In the genomic region with DNA sequence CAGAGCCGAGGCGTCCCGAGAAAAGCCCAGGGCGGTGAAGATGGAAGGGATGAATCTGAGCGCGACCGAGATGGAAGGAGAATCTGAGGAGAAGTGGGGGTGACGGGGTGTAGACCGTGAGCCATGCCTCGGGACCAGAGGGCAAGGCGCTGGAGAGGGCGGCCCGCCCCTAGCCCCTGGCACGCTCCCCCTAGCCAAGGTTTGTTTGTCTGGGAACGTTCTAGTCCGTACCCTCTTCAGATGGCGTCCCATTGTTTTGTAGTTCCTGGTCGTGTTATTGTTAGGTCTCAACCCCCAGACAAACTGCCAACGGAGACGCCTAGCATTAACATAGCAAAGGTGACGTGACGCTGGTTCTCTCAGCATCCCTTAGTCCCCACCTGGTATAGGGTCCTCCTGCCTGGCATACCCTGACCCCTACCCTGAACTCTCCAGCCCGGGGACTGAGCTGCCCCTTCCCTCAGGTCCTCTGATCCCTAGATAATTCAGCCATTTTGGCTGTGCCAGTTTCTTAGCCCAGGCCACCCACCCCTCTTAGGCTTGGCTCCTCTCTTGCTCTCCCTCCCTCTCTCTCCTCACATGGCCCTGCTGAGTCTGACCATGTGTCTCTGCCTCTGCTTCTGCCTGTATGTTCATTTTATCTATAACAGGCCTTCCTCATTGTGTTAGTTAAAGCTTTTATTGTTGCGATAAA, we compare ENCODE assay signal across 8 mouse cellular contexts. TPM values are rescaled to one million over a fixed set of nuclear protein-coding genes. Genes with fewer than 3 reads are reported as not detected.
DNase-seq lines count a peak whose midpoint lies in the region; ATAC-seq and TF ChIP-seq lines count a peak whose summit lies in the region.

No protein-coding gene starts in this region.

- TF ChIP-seq POLR2A in embryonic fibroblast, embryonic 13.5 days (IDR thresholded peaks at IDR 0.05; ENCODE audit: low read depth, low read length), result peak; percentile 61

- TF ChIP-seq CTCF in embryonic fibroblast, embryonic 13.5 days (IDR thresholded peaks at IDR 0.05; ENCODE audit: borderline replicate concordance, insufficient read depth, low read length), result no peak
- no peak for TF ChIP-seq CTCF in intestine, postnatal 0 days (IDR thresholded peaks at IDR 0.05; ENCODE audit: low read depth)

- peak overlapping the region; percentile 85 for H3K4me3 ChIP-seq in heart, embryonic 13.5 days
- H3K4me3 ChIP-seq in ES-E14 (ENCODE audit: insufficient read depth in 1 of 2, low read depth in 1 of 2, low read length in 2 of 2, poor library complexity in 1 of 2, severe bottlenecking in 1 of 2), result peak overlapping the region; percentile 82 to 91
- H3K4me3 ChIP-seq in embryonic fibroblast, embryonic 13.5 days (ENCODE audit: insufficient read depth, low read length), result peak overlapping the region; percentile 69
- peak overlapping the region; percentile 80 for H3K4me3 ChIP-seq in intestine, postnatal 0 days (ENCODE audit: low read depth, low read length)
- H3K4me3 ChIP-seq in liver, embryonic 16.5 days (ENCODE audit: low read depth, low read length), result peak overlapping the region; percentile 59

- no peak for DNase-seq in heart, postnatal 14 days
- DNase-seq in ES-E14 (ENCODE audit: low read depth, low spot score), result peak; percentile 25
- DNase-seq in right cerebral cortex, postnatal 10 days (ENCODE audit: low spot score in 2 of 2), result peak; percentile 57 to 77

- peak overlapping the region; percentile 97 for H3K9ac ChIP-seq in heart, embryonic 13.5 days
- H3K9ac ChIP-seq in ES-E14 (ENCODE audit: insufficient read depth, low read depth, low read length, poor library complexity, severe bottlenecking), result peak overlapping the region; percentile 69
- H3K9ac ChIP-seq in intestine, postnatal 0 days (ENCODE audit: low read depth, low read length), result peak overlapping the region; percentile 75
- peak overlapping the region; percentile 28 for H3K9ac ChIP-seq in liver, embryonic 16.5 days (ENCODE audit: low read depth, low read length)

- peaks cover 5% of the 10 kb centered on the region; the same call in 1 of the 2 replicates for H3K27me3 ChIP-seq in heart, embryonic 13.5 days (replicated peaks)
- H3K27me3 ChIP-seq in intestine, postnatal 0 days (replicated peaks; ENCODE audit: control insufficient read depth, insufficient read depth, low read length), result no peaks in the 10 kb centered on the region
- H3K27me3 ChIP-seq in liver, embryonic 16.5 days (ENCODE audit: control insufficient read depth, insufficient read depth, low read depth, low read length), result peaks cover 32% of the 10 kb centered on the region

- no peaks in the 10 kb centered on the region for H3K9me3 ChIP-seq in heart, embryonic 13.5 days
- no peaks in the 10 kb centered on the region for H3K9me3 ChIP-seq in ES-E14 (ENCODE audit: control insufficient read depth, insufficient read depth, low read depth, low read length)
- no peaks in the 10 kb centered on the region for H3K9me3 ChIP-seq in intestine, postnatal 0 days (ENCODE audit: control insufficient read depth)
- no peaks in the 10 kb centered on the region for H3K9me3 ChIP-seq in liver, embryonic 16.5 days (replicated peaks; ENCODE audit: control insufficient read depth, low read length)

- WGBS in heart, embryonic 13.5 days, result 3% methylated on average over 24 of the region's 24 CpGs
- WGBS in intestine, postnatal 0 days, result 3% methylated on average over 23 of the region's 24 CpGs
- 4% methylated on average over 24 of the region's 24 CpGs for WGBS in liver, embryonic 16.5 days (ENCODE audit: insufficient replicate concordance)

- in situ Hi-C loops in ES-E14 (cut with MboI; ENCODE audit: low sequenced_read_pairs in 2 of 2, unreplicated experiment in 2 of 2), result no loop called here

- peak overlapping the region; percentile 96 for H3K27ac ChIP-seq in heart, embryonic 13.5 days (replicated peaks)
- H3K27ac ChIP-seq in ES-E14 (ENCODE audit: insufficient read depth, low read depth, low read length, poor library complexity, severe bottlenecking), result no peak overlapping the region
- no peak overlapping the region for H3K27ac ChIP-seq in embryonic fibroblast, embryonic 13.5 days (ENCODE audit: insufficient read depth, low read length)
- peak overlapping the region; percentile 87 for H3K27ac ChIP-seq in intestine, postnatal 0 days (ENCODE audit: low read depth, low read length)
- no peak overlapping the region for H3K27ac ChIP-seq in liver, embryonic 16.5 days (ENCODE audit: low read length)

- 0 out of 2 replicates have a peak, but pooled peaks have one; percentile 47 for ATAC-seq in heart, embryonic 13.5 days (ENCODE audit: extremely low read depth, insufficient number of reproducible peaks, low FRiP score, low TSS enrichment)
- ATAC-seq in intestine, postnatal 0 days, result peak; percentile 38
- ATAC-seq in liver, embryonic 16.5 days (ENCODE audit: low read depth), result peak; percentile 16; the same call in 1 of the 2 replicates
- no peak for ATAC-seq in activated CD4-positive, CD25-positive, alpha-beta regulatory T cell, adult 4 months

- peak overlapping the region; percentile 86 for H3K4me2 ChIP-seq in heart, embryonic 13.5 days
- peak overlapping the region; percentile 96 for H3K4me2 ChIP-seq in intestine, postnatal 0 days (replicated peaks; ENCODE audit: low read depth)
- peak overlapping the region; percentile 56 for H3K4me2 ChIP-seq in liver, embryonic 16.5 days (ENCODE audit: low read depth, low read length)

- no peaks in the 10 kb centered on the region for H3K36me3 ChIP-seq in heart, embryonic 13.5 days
- no peaks in the 10 kb centered on the region for H3K36me3 ChIP-seq in ES-E14 (ENCODE audit: control insufficient read depth, insufficient read depth, low read length, poor library complexity, severe bottlenecking)
- H3K36me3 ChIP-seq in intestine, postnatal 0 days (ENCODE audit: control insufficient read depth, insufficient read depth), result no peaks in the 10 kb centered on the region
- no peaks in the 10 kb centered on the region for H3K36me3 ChIP-seq in liver, embryonic 16.5 days (ENCODE audit: control insufficient read depth, insufficient read depth)

- intact Hi-C loops in heart, postnatal 14 days (cut with DNase I), result loop anchor here (5.0 kb wide), 1 partner anchor 73 kb away; no protein-coding TSS in a partner anchor

- H3K4me1 ChIP-seq in heart, embryonic 13.5 days, result peaks cover 26% of the 10 kb centered on the region
- H3K4me1 ChIP-seq in ES-E14 (ENCODE audit: control insufficient read depth in 2 of 2, insufficient read depth in 2 of 2, low read length in 2 of 2, poor library complexity in 1 of 2), result peaks cover 2 to 5% of the 10 kb centered on the region in 2 experiments; a peak in 2 of 4 replicates
- H3K4me1 ChIP-seq in embryonic fibroblast, embryonic 13.5 days (ENCODE audit: control insufficient read depth, insufficient read depth, low read length), result 0 out of 2 replicates have a peak, but pooled peaks cover 2% of the 10 kb centered on the region
- H3K4me1 ChIP-seq in intestine, postnatal 0 days (replicated peaks; ENCODE audit: control insufficient read depth, insufficient read depth, low read length), result peaks cover 3% of the 10 kb centered on the region; the same call in 1 of the 2 replicates
- no peaks in the 10 kb centered on the region for H3K4me1 ChIP-seq in liver, embryonic 16.5 days (ENCODE audit: control insufficient read depth, low read depth, low read length)

TF ChIP-seq in ES-E14, 5 proteins besides CTCF, POLR2A, EP300 and RAD21:
- no peak for TF ChIP-seq ZNF384 (IDR thresholded peaks at IDR 0.05; ENCODE audit: low read depth, low read length)
- TF ChIP-seq ZC3H11A (IDR thresholded peaks at IDR 0.05; ENCODE audit: borderline replicate concordance, low read depth, low read length), result no peak
- TF ChIP-seq CHD2 (IDR thresholded peaks at IDR 0.05; ENCODE audit: low read depth, low read length), result no peak
- TF ChIP-seq HCFC1 (IDR thresholded peaks at IDR 0.05; ENCODE audit: borderline replicate concordance, insufficient read depth, low read length), result peak; percentile 9; the same call in 1 of the 2 replicates

RNA-seq across cellular contexts. Expression of a gene that starts 0.4 kb away (rescaled TPM):
- polyA plus RNA-seq in heart, embryonic 13.5 days (2015; fragmentation: Nextera tagmentation; extraction: Ambion mirVana), result 30.5 and 33.9 TPM in 2 replicates
- 10 to 100 TPM; 66.3 to 68.0 TPM for total RNA-seq in heart, postnatal 14 days (2021)
- 3.9 and 4.3 TPM in 2 replicates for total RNA-seq in ES-E14 (2012; rRNA removed)
- polyA plus RNA-seq in embryonic fibroblast, embryonic 13.5 days (2011; ENCODE audit: insufficient read length, low read depth, missing spikeins), result 1.2 and 1.3 TPM in 2 replicates
- 10.2 and 10.9 TPM in 2 replicates for polyA plus RNA-seq in intestine, postnatal 0 days (2015; fragmentation: Nextera tagmentation; extraction: Ambion mirVana)
- polyA plus RNA-seq in liver, embryonic 16.5 days (2015; fragmentation: Nextera tagmentation; extraction: Ambion mirVana), result 0.37 and 0.47 TPM in 2 replicates
- polyA plus RNA-seq in activated CD4-positive, CD25-positive, alpha-beta regulatory T cell, adult 4 months (2017; shearing (Covaris generic)), result under 1 TPM in 1 of 2 experiments, not detected in 1; 0.07 TPM

RNA-seq across cellular contexts. Expression of a gene that starts 47.0 kb away (rescaled TPM):
- 30.9 and 31.2 TPM in 2 replicates for polyA plus RNA-seq in heart, embryonic 13.5 days (2015; fragmentation: Nextera tagmentation; extraction: Ambion mirVana)
- 10 to 100 TPM; 78.5 to 81.2 TPM for total RNA-seq in heart, postnatal 14 days (2021)
- 11.8 and 13.0 TPM in 2 replicates for total RNA-seq in ES-E14 (2012; rRNA removed)
- 35.6 and 44.4 TPM in 2 replicates for polyA plus RNA-seq in embryonic fibroblast, embryonic 13.5 days (2011; ENCODE audit: insufficient read length, low read depth, missing spikeins)
- polyA plus RNA-seq in intestine, postnatal 0 days (2015; fragmentation: Nextera tagmentation; extraction: Ambion mirVana), result 84.1 and 84.3 TPM in 2 replicates
- 18.0 and 21.2 TPM in 2 replicates for polyA plus RNA-seq in liver, embryonic 16.5 days (2015; fragmentation: Nextera tagmentation; extraction: Ambion mirVana)
- polyA plus RNA-seq in activated CD4-positive, CD25-positive, alpha-beta regulatory T cell, adult 4 months (2017; shearing (Covaris generic)), result not detected

Comparison
In these comparisons a context has a peak if more than half of its experiments do, and no peak if none do; other contexts are left out.
1. H3K27ac ChIP-seq: peak in heart, embryonic 13.5 days (single experiment) and intestine, postnatal 0 days (single experiment); none in ES-E14 (single experiment), embryonic fibroblast, embryonic 13.5 days (single experiment) and liver, embryonic 16.5 days (single experiment).
2. H3K9ac ChIP-seq: peak in every context shown above with its lines; median percentile 97 in heart, embryonic 13.5 days; 75 in intestine, postnatal 0 days; 69 in ES-E14; 28 in liver, embryonic 16.5 days.
3. DNase-seq: peak in ES-E14 (single experiment) and right cerebral cortex, postnatal 10 days (2 of 2); none in heart, postnatal 14 days (0 of 2).
4. RNA of a gene that starts 47.0 kb away (polyA plus RNA-seq): 84.1 to 84.3 TPM in intestine, postnatal 0 days, 35.6 to 44.4 TPM in embryonic fibroblast, embryonic 13.5 days, 30.9 to 31.2 TPM in heart, embryonic 13.5 days and 18.0 to 21.2 TPM in liver, embryonic 16.5 days; not detected in activated CD4-positive, CD25-positive, alpha-beta regulatory T cell, adult 4 months; every median in the first group is over 10 times any median in the second.
5. Peak in every context shown above with its lines, with median percentiles within 50 percentile points of each other: H3K4me2 ChIP-seq and H3K4me3 ChIP-seq.